Mouse (Mus musculus): ENCODE measurements around the gene Snrpa. TPM values are rescaled to one million over a fixed set of nuclear protein-coding genes. Genes with fewer than 3 reads are reported as not detected.

The Snrpa gene
- 143 and 174 TPM in 2 replicates for polyA plus RNA-seq (2012; rRNA removed)

GRCm38 (mm10) chr7:27195681-27196611, at the start of gene Snrpa, which contains the start of gene BC024978:
TSS of gene Snrpa (minus strand) at chr7:27196271.
TSS of gene BC024978 (plus strand) at chr7:27195781.

GRCm38 (mm10) chr7:27232781-27233281, 36.8 kb upstream of the Snrpa start, which contains the start of gene Coq8b:
TSS of gene Coq8b (plus strand) at chr7:27233023.

GRCm38 (mm10) chr7:27228281-27228821, 32.3 kb upstream of the Snrpa start, which contains the start of gene Itpkc:
TSS of gene Itpkc (minus strand) at chr7:27228661.

GRCm38 (mm10) chr7:27180837-27181695, 15.0 kb downstream of the Snrpa start, which contains the start of the genes Gm21983 and Mia:
TSS of gene Gm21983 (minus strand) at chr7:27181086.
TSS of gene Mia (minus strand) at chr7:27181157.

GRCm38 (mm10) chr7:27178324-27179216, 17.5 kb downstream of the Snrpa start, which contains the start of gene Rab4b:
TSS of gene Rab4b (minus strand) at chr7:27178896.

GRCm38 (mm10) chr7:27166614-27167474, 29.2 kb downstream of the Snrpa start, which contains the start of gene Egln2:
TSS of gene Egln2 (minus strand) at chr7:27166802.

GRCm38 (mm10) chr7:27153205-27153764, 42.8 kb downstream of the Snrpa start, which contains the start of gene Cyp2t4:
TSS of gene Cyp2t4 (plus strand) at chr7:27153714.

Other genes starting within 250 kb of the Snrpa start
- not detected in 2 replicates for gene Cyp2a12, start 167.2 kb downstream of the Snrpa start, polyA plus RNA-seq (2012; rRNA removed)
- gene Cyp2f2, start 76.4 kb downstream of the Snrpa start, polyA plus RNA-seq (2012; rRNA removed): 32.1 and 42.8 TPM in 2 replicates
- gene Cyp2t4, start 42.6 kb downstream of the Snrpa start, polyA plus RNA-seq (2012; rRNA removed): not detected in 2 replicates
- 114 and 122 TPM in 2 replicates for gene Egln2, start 29.5 kb downstream of the Snrpa start, polyA plus RNA-seq (2012; rRNA removed)
- 75.7 and 89.8 TPM in 2 replicates for gene Rab4b, start 17.4 kb downstream of the Snrpa start, polyA plus RNA-seq (2012; rRNA removed)
- not detected in 2 replicates for gene Gm21983, start 15.2 kb downstream of the Snrpa start, polyA plus RNA-seq (2012; rRNA removed)
- 13.2 and 15.1 TPM in 2 replicates for gene Mia, start 15.1 kb downstream of the Snrpa start, polyA plus RNA-seq (2012; rRNA removed)
- gene BC024978, start 490 bp downstream of the Snrpa start, polyA plus RNA-seq (2012; rRNA removed): 12.1 and 14.1 TPM in 2 replicates
- gene Itpkc, start 32.4 kb upstream of the Snrpa start, polyA plus RNA-seq (2012; rRNA removed): 30.0 and 32.5 TPM in 2 replicates
- 45.7 and 55.4 TPM in 2 replicates for gene Coq8b, start 36.8 kb upstream of the Snrpa start, polyA plus RNA-seq (2012; rRNA removed)
- 24.9 and 26.6 TPM in 2 replicates for gene Numbl, start 62.2 kb upstream of the Snrpa start, polyA plus RNA-seq (2012; rRNA removed)
- 310 and 356 TPM in 2 replicates for gene Ltbp4, start 141.4 kb upstream of the Snrpa start, polyA plus RNA-seq (2012; rRNA removed)
- gene Shkbp1, start 159.7 kb upstream of the Snrpa start, polyA plus RNA-seq (2012; rRNA removed): 107 and 150 TPM in 2 replicates
- not detected in 2 replicates for gene Gm20479, start 161.1 kb upstream of the Snrpa start, polyA plus RNA-seq (2012; rRNA removed)

Data from colon, adult 2 months (tissue).